Mouse (Mus musculus) megakaryocyte, embryonic 14.5 days (primary cell): ENCODE data around the gene Nop16. TPM values are rescaled to one million over a fixed set of nuclear protein-coding genes. Genes with fewer than 3 reads are reported as not detected.

Experiments
- H3K27me3 ChIP-seq: replicated peaks from 2 replicates; pipeline ENCODE3; 2012; ENCODE audit warnings: inconsistent platforms
- H3K36me3 ChIP-seq: replicated peaks from 2 replicates; pipeline ENCODE3; 2012; ENCODE audit warnings: low read length, inconsistent platforms, mixed read lengths
- H3K4me1 ChIP-seq: 2 replicates; pipeline ENCODE4 v1.6.1; 2012; ENCODE audit warnings: inconsistent platforms
- H3K4me3 ChIP-seq: replicated peaks from 2 replicates; pipeline ENCODE3; 2012; ENCODE audit warnings: moderate library complexity, mild to moderate bottlenecking, inconsistent platforms
- H3K9me3 ChIP-seq: 2 replicates; pipeline ENCODE4 v1.6.1; 2012; ENCODE audit warnings: inconsistent platforms
- FLI1 ChIP-seq: IDR thresholded peaks from 2 replicates; pipeline ENCODE4 v1.6.1; 2012; ENCODE audit warnings: low read length, inconsistent platforms, mixed read lengths
- GATA1 ChIP-seq: IDR thresholded peaks from 3 replicates; pipeline ENCODE4 v1.6.1; 2012; ENCODE audit warnings: mixed read lengths, low read length, inconsistent platforms, borderline replicate concordance
- polyA plus RNA-seq: library from polyadenylated mRNA; stranded (reverse); fragments of >175 nt; gene quantifications from 2 replicates; pipeline ENCODE4 v1.2.3, GENCODE M21; 2012; ENCODE audit warnings: low replicate concordance; ENCODE audit not compliant: insufficient read depth

Nop16 gene
- polyA plus RNA-seq, 1 experiment = 22.1 TPM

GRCm38 (mm10) chr13:54598622-54599143 lies 8.8 kb upstream of the Nop16 start:
- peaks cover 16% of the 10 kb centered on the region for H3K4me1 ChIP-seq
- no peaks in the 10 kb centered on the region for H3K27me3 ChIP-seq
- no peak for TF ChIP-seq GATA1
- no peak for TF ChIP-seq FLI1
- H3K9me3 ChIP-seq = no peaks in the 10 kb centered on the region
- no peak overlapping the region for H3K4me3 ChIP-seq
- peaks cover 77% of the 10 kb centered on the region for H3K36me3 ChIP-seq

GRCm38 (mm10) chr13:54596870-54597269 lies 7.0 kb upstream of the Nop16 start:
- TF ChIP-seq GATA1 (no peak), FLI1 (no peak)
- Histone ChIP-seq H3K27me3 (no peaks in the 10 kb centered on the region), H3K4me3 (no peak overlapping the region), H3K36me3 (peaks cover 84% of the 10 kb centered on the region), H3K4me1 (peaks cover 15% of the 10 kb centered on the region), H3K9me3 (no peaks in the 10 kb centered on the region)

DNA sequence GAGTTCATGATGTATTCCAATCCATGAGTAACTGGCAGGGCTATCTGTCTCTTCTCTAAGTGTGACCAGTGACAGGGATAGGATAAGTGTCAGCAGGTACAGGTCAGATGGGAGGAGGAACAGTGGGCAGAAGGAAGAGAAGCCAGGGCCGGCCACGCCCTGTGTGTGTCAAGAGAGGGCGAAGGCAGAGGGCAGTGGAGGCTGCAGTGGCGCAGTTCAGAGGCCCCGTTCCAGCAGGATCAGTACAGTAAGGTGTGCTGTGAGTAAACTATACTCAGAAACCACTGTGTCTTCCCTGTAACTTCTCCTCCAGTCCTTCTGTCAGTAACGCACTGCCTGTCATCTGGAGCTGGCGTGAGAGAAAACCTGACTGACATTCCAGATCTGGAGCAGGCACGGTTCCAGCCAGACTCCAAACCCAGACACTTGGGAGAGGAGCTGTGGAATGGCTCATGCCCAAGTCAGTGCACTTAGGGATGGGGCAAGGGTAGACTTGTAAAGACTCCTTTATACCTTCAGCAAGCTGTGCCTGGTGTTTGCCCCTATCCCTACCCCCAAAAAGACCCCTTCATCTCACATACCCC lies 6.3 kb upstream of the Nop16 start:
- H3K27me3 ChIP-seq = no peaks in the 10 kb centered on the region
- peaks cover 21% of the 10 kb centered on the region for H3K4me1 ChIP-seq
- no peaks in the 10 kb centered on the region for H3K9me3 ChIP-seq
- TF ChIP-seq GATA1 (no peak), FLI1 (no peak)
- peaks cover 81% of the 10 kb centered on the region for H3K36me3 ChIP-seq
- H3K4me3 ChIP-seq = peak overlapping the region; percentile 34

DNA sequence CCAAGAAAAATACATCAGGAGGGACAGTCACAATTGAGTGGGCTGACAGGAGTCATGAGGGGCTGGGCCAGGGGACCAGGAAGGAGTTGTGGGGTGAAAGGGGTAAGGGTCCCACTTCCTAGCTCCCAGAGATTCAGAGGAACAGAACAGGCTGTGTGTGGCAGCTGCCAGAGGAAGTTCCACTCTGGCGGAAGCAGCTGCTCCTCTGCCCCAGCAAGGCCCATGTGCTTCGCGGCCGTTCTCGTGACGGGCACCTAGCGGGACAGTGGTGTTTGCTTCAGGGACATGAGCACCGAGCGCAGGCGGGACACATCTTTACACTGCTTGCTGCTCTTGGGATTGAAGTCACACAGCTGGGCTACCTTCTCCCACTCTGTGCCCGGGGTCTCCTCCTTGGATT lies 3.7 kb upstream of the Nop16 start:
- H3K36me3 ChIP-seq = peaks cover 61% of the 10 kb centered on the region
- H3K4me1 ChIP-seq = peaks cover 36% of the 10 kb centered on the region
- TF ChIP-seq GATA1 (no peak), FLI1 (no peak)
- H3K27me3 ChIP-seq = no peaks in the 10 kb centered on the region
- H3K9me3 ChIP-seq = no peaks in the 10 kb centered on the region
- no peak overlapping the region for H3K4me3 ChIP-seq

DNA sequence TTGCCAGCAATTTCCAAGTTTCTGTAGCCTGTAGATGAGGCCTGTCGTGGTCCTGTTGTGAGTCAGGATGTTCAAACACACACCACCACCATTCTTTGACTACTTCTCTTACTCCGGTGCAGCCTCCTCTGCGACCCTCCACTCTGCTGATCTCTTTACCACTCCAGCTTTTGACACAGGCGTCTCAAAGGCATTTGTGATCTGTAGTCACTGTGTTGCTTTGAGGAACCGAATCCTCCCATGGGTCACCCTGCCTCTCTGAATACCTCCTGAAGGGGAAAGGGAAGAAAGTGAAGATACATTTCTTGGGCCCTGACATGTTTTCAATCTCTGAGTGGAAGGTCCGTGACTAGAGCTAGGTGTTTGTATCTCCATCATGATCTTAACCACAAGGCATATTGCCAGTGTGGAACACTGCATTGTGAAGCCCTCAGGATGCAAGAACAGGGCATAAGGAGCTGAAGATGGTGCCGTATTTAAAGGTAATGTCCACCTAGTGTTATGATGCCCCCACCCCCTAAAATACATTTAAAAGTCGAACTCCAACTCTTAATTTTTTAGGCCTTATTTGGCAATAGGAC lies 2.0 kb upstream of the Nop16 start:
- H3K4me1 ChIP-seq = peaks cover 39% of the 10 kb centered on the region
- H3K27me3 ChIP-seq = no peaks in the 10 kb centered on the region
- TF ChIP-seq FLI1 (no peak), GATA1 (no peak)
- H3K4me3 ChIP-seq = no peak overlapping the region
- H3K36me3 ChIP-seq = peaks cover 61% of the 10 kb centered on the region
- H3K9me3 ChIP-seq = no peaks in the 10 kb centered on the region

- no peak for TF ChIP-seq FLI1
- no peak for TF ChIP-seq GATA1
- Histone ChIP-seq H3K36me3 (peaks cover 60% of the 10 kb centered on the region), H3K4me3 (peak overlapping the region; percentile 98), H3K9me3 (no peaks in the 10 kb centered on the region), H3K27me3 (no peaks in the 10 kb centered on the region), H3K4me1 (peaks cover 31% of the 10 kb centered on the region)
These were observed 385 bp downstream of the Nop16 start for GRCm38 (mm10) chr13:54589414-54589995.

DNA sequence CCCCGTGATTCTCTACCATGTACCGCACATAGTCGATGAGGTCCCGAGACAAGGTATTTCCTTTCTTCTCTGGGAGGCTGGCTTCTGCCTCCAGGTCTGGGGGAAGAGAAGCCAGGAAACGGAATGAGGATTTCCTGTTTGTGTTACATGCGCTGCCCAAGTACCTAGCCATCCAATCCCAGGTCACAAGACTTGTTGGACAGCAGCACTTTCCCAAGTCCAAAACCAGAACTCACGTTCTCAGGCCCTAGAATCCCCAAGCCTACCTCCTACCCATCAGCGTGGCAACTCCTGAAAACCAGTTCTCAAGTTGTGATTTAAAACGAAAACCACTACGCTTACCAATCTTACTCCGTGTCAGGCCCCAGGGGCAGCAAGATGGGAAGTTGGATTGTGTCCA lies 4.1 kb downstream of the Nop16 start:
- H3K36me3 ChIP-seq = peaks cover 75% of the 10 kb centered on the region
- TF ChIP-seq FLI1 (no peak), GATA1 (no peak)
- H3K27me3 ChIP-seq = no peaks in the 10 kb centered on the region
- no peak overlapping the region for H3K4me3 ChIP-seq
- H3K9me3 ChIP-seq = no peaks in the 10 kb centered on the region
- H3K4me1 ChIP-seq = peaks cover 20% of the 10 kb centered on the region

GRCm38 (mm10) chr13:54582860-54583259 lies 7.0 kb downstream of the Nop16 start:
- TF ChIP-seq GATA1 = no peak
- no peak for TF ChIP-seq FLI1
- Histone ChIP-seq H3K4me3 (no peak overlapping the region), H3K4me1 (peaks cover 19% of the 10 kb centered on the region), H3K27me3 (no peaks in the 10 kb centered on the region), H3K36me3 (peaks cover 98% of the 10 kb centered on the region), H3K9me3 (no peaks in the 10 kb centered on the region)

GRCm38 (mm10) chr13:54582126-54582525 lies 7.8 kb downstream of the Nop16 start:
- Histone ChIP-seq H3K9me3 (no peaks in the 10 kb centered on the region), H3K27me3 (no peaks in the 10 kb centered on the region), H3K36me3 (peaks cover 98% of the 10 kb centered on the region), H3K4me1 (peaks cover 27% of the 10 kb centered on the region), H3K4me3 (peak overlapping the region; percentile 29)
- TF ChIP-seq FLI1 (no peak), GATA1 (no peak)

DNA sequence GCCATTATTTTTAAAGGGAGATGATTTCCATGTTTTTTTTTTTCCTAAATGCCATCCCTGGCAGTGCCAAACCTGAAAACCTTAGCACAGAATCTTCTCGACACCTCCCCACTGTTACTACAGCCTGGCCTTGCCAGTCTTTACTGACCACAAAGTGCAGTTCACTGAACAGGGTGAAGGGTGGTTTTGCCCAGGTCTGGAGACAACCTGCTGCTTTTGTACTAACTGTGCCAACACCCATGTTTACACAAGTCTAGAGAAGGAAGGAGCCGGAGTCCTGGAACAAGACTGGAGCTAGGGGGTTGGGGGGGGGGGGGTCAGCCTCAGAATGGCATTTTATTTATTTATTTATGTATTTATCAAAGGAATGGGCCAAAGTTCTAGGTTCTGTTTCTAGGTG lies 8.5 kb downstream of the Nop16 start:
- TF ChIP-seq GATA1 (no peak), FLI1 (no peak)
- Histone ChIP-seq H3K4me3 (no peak overlapping the region), H3K36me3 (peaks cover 98% of the 10 kb centered on the region)

More for the DNA sequence above, 8.5 kb downstream of the Nop16 start:
- H3K27me3 ChIP-seq = no peaks in the 10 kb centered on the region
- H3K4me1 ChIP-seq = peaks cover 31% of the 10 kb centered on the region
- no peaks in the 10 kb centered on the region for H3K9me3 ChIP-seq
